Comparison of ENCODE assay signal across 23 mouse cellular contexts in the genomic region with DNA sequence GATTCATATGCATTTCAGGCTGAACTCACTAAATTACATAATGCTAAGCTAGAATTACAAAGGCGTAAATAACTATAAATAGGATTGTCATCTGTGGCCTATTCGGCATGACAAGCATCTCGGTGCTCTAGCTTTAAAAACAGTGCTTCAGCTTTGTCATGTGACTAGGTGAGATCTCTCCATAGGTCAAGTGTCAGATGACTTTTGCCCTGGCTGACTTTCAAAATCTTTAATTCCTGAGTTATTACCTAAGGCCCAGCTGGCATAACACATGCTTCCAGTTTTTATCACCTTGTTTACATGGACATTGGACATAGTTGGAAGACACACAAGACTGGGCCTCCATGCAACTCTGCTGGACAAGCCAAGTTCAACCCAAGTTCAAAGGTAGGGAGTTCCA. TPM values are rescaled to one million over a fixed set of nuclear protein-coding genes. Genes with fewer than 3 reads are reported as not detected.
DNase-seq lines count a peak whose midpoint lies in the region; ATAC-seq and TF ChIP-seq lines count a peak whose summit lies in the region.
"Had no signal": no experiment of that assay in that cellular context is flagged by ENCODE, and none has a peak within 500 bp of the region (broad histone marks: within the 10 kb centered on the region; RNA-seq: fewer than 3 reads in every experiment).

No protein-coding gene starts in this region.

- no peaks in the 10 kb centered on the region for H3K9me3 ChIP-seq in heart, embryonic 11.5 days (replicated peaks; ENCODE audit: control insufficient read depth, low read length)
- H3K9me3 ChIP-seq: embryonic facial prominence, embryonic 10.5 days; hindbrain, embryonic 12.5 days; limb, embryonic 15.5 days had no signal

- no peak for ATAC-seq in heart, embryonic 11.5 days (replicated peaks; ENCODE audit: insufficient number of reproducible peaks, low FRiP score, low TSS enrichment)
- ATAC-seq: CD4-positive, CD25-positive, alpha-beta regulatory T cell, adult 4 months; forebrain, embryonic 16.5 days had no signal

- TF ChIP-seq CTCF in heart, adult 2 months (IDR thresholded peaks at IDR 0.05): no peak

- 62% methylated on average over 3 of the region's 3 CpGs for WGBS in heart, adult 2 months
- WGBS in heart, embryonic 11.5 days (ENCODE audit: insufficient replicate concordance): 83% methylated on average over 3 of the region's 3 CpGs

- no peak overlapping the region for H3K4me3 ChIP-seq in heart, adult 2 months
- H3K4me3 ChIP-seq in heart, embryonic 11.5 days (ENCODE audit: low read depth, low read length): no peak overlapping the region
- H3K4me3 ChIP-seq: embryonic facial prominence, embryonic 10.5 days; erythroblast, embryonic 14.5 days; hindbrain, embryonic 12.5 days; limb, embryonic 15.5 days had no signal

- no peaks in the 10 kb centered on the region for H3K79me2 ChIP-seq in heart, adult 2 months (replicated peaks; ENCODE audit: control insufficient read depth, insufficient read depth, low read length)

- no peak for TF ChIP-seq POLR2A in heart, adult 2 months (IDR thresholded peaks at IDR 0.05; ENCODE audit: insufficient read depth, low read depth, low read length)

- no peak for TF ChIP-seq EP300 in heart, adult 2 months (IDR thresholded peaks at IDR 0.05; ENCODE audit: insufficient read depth, low read depth, low read length)

- no peaks in the 10 kb centered on the region for H3K36me3 ChIP-seq in heart, adult 2 months (ENCODE audit: control insufficient read depth, insufficient read depth, low read length)
- H3K36me3 ChIP-seq in heart, embryonic 11.5 days (ENCODE audit: control insufficient read depth, insufficient read depth, low read length): no peaks in the 10 kb centered on the region
- H3K36me3 ChIP-seq: embryonic facial prominence, embryonic 10.5 days; hindbrain, embryonic 12.5 days; limb, embryonic 15.5 days had no signal

- peak overlapping the region; percentile 55 for H3K27ac ChIP-seq in heart, adult 2 months
- H3K27ac ChIP-seq in heart, embryonic 11.5 days (ENCODE audit: low read depth, low read length): no peak overlapping the region
- H3K27ac ChIP-seq: embryonic facial prominence, embryonic 10.5 days; hindbrain, embryonic 12.5 days; limb, embryonic 15.5 days had no signal

- no peaks in the 10 kb centered on the region for H3K27me3 ChIP-seq in heart, adult 2 months (ENCODE audit: control insufficient read depth, insufficient read depth, low read length)
- H3K27me3 ChIP-seq in heart, embryonic 11.5 days (ENCODE audit: control insufficient read depth, insufficient read depth, low read length): no peaks in the 10 kb centered on the region
- H3K27me3 ChIP-seq: hindbrain, embryonic 12.5 days; limb, embryonic 15.5 days had no signal

- DNase-seq in heart, adult 2 months: peak in 1 of 2 experiments; percentile 35
- DNase-seq in kidney, adult 9 months: peak; percentile 83
- DNase-seq in kidney, postnatal 10 days: no peak
- DNase-seq in fat pad, adult 2 months (ENCODE audit: extremely low read depth, low read depth, low spot score): peak; percentile 94
- DNase-seq in kidney, postnatal 36 days: peak; percentile 40 to 71
- no peak for DNase-seq in left cerebral cortex, postnatal 10 days (ENCODE audit: extremely low spot score in 1 of 2, low spot score in 2 of 2)
- DNase-seq: cerebellum, adult 11-12 months; cerebellum, postnatal 36 days; layer of hippocampus, adult 9-11 months; midbrain, embryonic 14.5 days; right cerebral cortex, adult 18-20 months; thymus, postnatal 25 days had no signal

- H3K4me1 ChIP-seq in heart, adult 2 months (ENCODE audit: control insufficient read depth, insufficient read depth, low read length): no peaks in the 10 kb centered on the region
- H3K4me1 ChIP-seq in heart, embryonic 11.5 days (ENCODE audit: control insufficient read depth, insufficient read depth, low read length): no peaks in the 10 kb centered on the region
- H3K4me1 ChIP-seq: embryonic facial prominence, embryonic 10.5 days; hindbrain, embryonic 12.5 days; limb, embryonic 15.5 days had no signal

- no peak overlapping the region for H3K9ac ChIP-seq in heart, adult 2 months (ENCODE audit: low read depth, low read length)
- no peak overlapping the region for H3K9ac ChIP-seq in heart, embryonic 11.5 days (ENCODE audit: low read depth, low read length)
- H3K9ac ChIP-seq: hindbrain, embryonic 12.5 days; limb, embryonic 15.5 days had no signal

- intact Hi-C loops in heart, adult 2 months (cut with DNase I): no loop called here
- intact Hi-C loops in left cerebral cortex, postnatal 10 days (cut with DNase I): no loop called here

- H3K4me2 ChIP-seq in heart, embryonic 11.5 days: no peak overlapping the region
- H3K4me2 ChIP-seq: hindbrain, embryonic 12.5 days; limb, embryonic 15.5 days had no signal

RNA-seq across cellular contexts. Expression of gene Clec2d, which starts 20.3 kb away (rescaled TPM):
- 10 to 100 TPM; 28.7 to 40.7 TPM for total RNA-seq in heart, adult 2 months (2021)
- 32.4 and 47.0 TPM in 2 replicates for polyA plus RNA-seq in heart, adult 2 months (2012; rRNA removed)
- 0.18 TPM in 1 of 2 replicates, not detected in the other for polyA plus RNA-seq in heart, embryonic 11.5 days (2014; fragmentation: Nextera tagmentation; extraction: Ambion mirVana)
- 1 to 10 TPM; 4.9 to 6.3 TPM for total RNA-seq in left cerebral cortex, postnatal 10 days (2021)
- polyA plus RNA-seq: embryonic facial prominence, embryonic 10.5 days; erythroblast, embryonic 14.5 days; hindbrain, embryonic 12.5 days had no signal

RNA-seq across cellular contexts. Expression of gene Clec2e, which starts 59.4 kb away (rescaled TPM):
- total RNA-seq in heart, adult 2 months (2021): under 1 TPM in 1 of 2 experiments, not detected in 1; 0.26 TPM
- 0.06 and 0.10 TPM in 2 replicates for polyA plus RNA-seq in heart, adult 2 months (2012; rRNA removed)
- not detected in 2 replicates for polyA plus RNA-seq in heart, embryonic 11.5 days (2014; fragmentation: Nextera tagmentation; extraction: Ambion mirVana)
- total RNA-seq in left cerebral cortex, postnatal 10 days (2021): not detected
- total RNA-seq: granulocyte monocyte progenitor cell, adult 5-6 weeks; megakaryocyte progenitor cell, adult 5-6 weeks; MEL had no signal
- polyA plus RNA-seq: CD4-positive, CD25-positive, alpha-beta regulatory T cell, adult 4 months; embryonic facial prominence, embryonic 10.5 days; erythroblast, embryonic 14.5 days; forebrain, embryonic 16.5 days; hindbrain, embryonic 12.5 days; limb, embryonic 15.5 days; midbrain, embryonic 14.5 days; spleen, adult 2 months had no signal

Comparison
In these comparisons a context has a peak if more than half of its experiments do, and no peak if none do; other contexts are left out.
1. DNase-seq: peak in kidney, adult 9 months (single experiment), fat pad, adult 2 months (single experiment) and kidney, postnatal 36 days (2 of 2); none in kidney, postnatal 10 days (single experiment) and left cerebral cortex, postnatal 10 days (0 of 2).
2. RNA of gene Clec2d, which starts 20.3 kb away (total RNA-seq): 28.7 to 40.7 TPM in heart, adult 2 months; 4.9 to 6.3 TPM in left cerebral cortex, postnatal 10 days; every median in the first group is over 4 times any median in the second.